Mouse (Mus musculus) intestine, embryonic 16.5 days (tissue): Measurements from ENCODE around the gene Rhbdd2. TPM values are rescaled to one million over a fixed set of nuclear protein-coding genes. Genes with fewer than 3 reads are reported as not detected.

ENCODE experiments used
- ATAC-seq: fragments of 200-750 bp; cut with Nextera tagmentation; 2 replicates; pipeline ENCODE4 v1.8.0; 2017; ENCODE audit warnings: moderate TSS enrichment, moderate library complexity
- H3K27ac ChIP-seq: fragments of 300-500 bp; sonication (generic); 2 replicates; pipeline ENCODE4 v1.5.1; 2014; ENCODE audit warnings: mild to moderate bottlenecking, low read length
- H3K27me3 ChIP-seq: fragments of 300-500 bp; sonication (generic); replicated peaks from 2 replicates; pipeline ENCODE4 v1.6.1; 2014; ENCODE audit warnings: low read length, control low read depth, mixed read lengths; ENCODE audit not compliant: control insufficient read depth, insufficient read depth
- H3K36me3 ChIP-seq: fragments of 300-500 bp; sonication (generic); 2 replicates; pipeline ENCODE4 v1.6.1; 2014; ENCODE audit warnings: low read length, control low read depth; ENCODE audit not compliant: control insufficient read depth, insufficient read depth
- H3K4me1 ChIP-seq: fragments of 300-500 bp; sonication (generic); 2 replicates; pipeline ENCODE4 v1.6.1; 2014; ENCODE audit warnings: low read length, control low read depth, mixed read lengths; ENCODE audit not compliant: control insufficient read depth, insufficient read depth
- H3K4me2 ChIP-seq: fragments of 300-500 bp; sonication (generic); 2 replicates; pipeline ENCODE4 v1.6.1; 2014; ENCODE audit warnings: low read depth, low read length, control low read depth
- H3K4me3 ChIP-seq: fragments of 300-500 bp; sonication (generic); 2 replicates; pipeline ENCODE4 v1.5.1; 2014; ENCODE audit warnings: mild to moderate bottlenecking, low read length
- H3K9ac ChIP-seq: fragments of 300-500 bp; sonication (generic); 2 replicates; pipeline ENCODE4 v1.6.1; 2014; ENCODE audit warnings: low read depth, low read length
- H3K9me3 ChIP-seq: fragments of 300-500 bp; sonication (generic); 2 replicates; pipeline ENCODE4 v1.6.1; 2016; ENCODE audit warnings: low read length, control low read depth; ENCODE audit not compliant: control insufficient read depth
- WGBS: fragments of 180-500 bp; shearing (Covaris S2); extraction: QIAGEN DNeasy Blood & Tissue Kit; methylation state at CpG from one replicate; pipeline ENCODE4 v1.1.7; 2014; 5-methylcytosine and 5-hydroxymethylcytosine counted together
- polyA plus RNA-seq: library from polyadenylated mRNA; unstranded; fragments of >200 nt; fragmentation: Nextera tagmentation; extraction: Ambion mirVana; gene quantifications from 2 replicates; pipeline ENCODE4 v1.2.1, GENCODE M21; 2015

The Rhbdd2 gene
- polyA plus RNA-seq, 1 experiment from 2014 or later: 32.1 TPM

- H3K4me3 ChIP-seq: no peak overlapping the region
- 75% methylated on average over 5 of the region's 5 CpGs for WGBS
- no peaks in the 10 kb centered on the region for H3K36me3 ChIP-seq
- ATAC-seq: no peak
- no peak overlapping the region for H3K27ac ChIP-seq
- no peaks in the 10 kb centered on the region for H3K4me1 ChIP-seq
- no peak overlapping the region for H3K4me2 ChIP-seq
- 0 out of 2 replicates have a peak, but pooled peaks cover 2% of the 10 kb centered on the region for H3K27me3 ChIP-seq
- no peak overlapping the region for H3K9ac ChIP-seq
- no peaks in the 10 kb centered on the region for H3K9me3 ChIP-seq
These were observed 23.6 kb downstream of the Rhbdd2 start for GRCm38 (mm10) chr5:135656046-135656445.

GRCm38 (mm10) chr5:135657128-135657527, 24.7 kb downstream of the Rhbdd2 start:
- Histone ChIP-seq H3K4me3 (no peak overlapping the region), H3K27ac (no peak overlapping the region), H3K4me2 (no peak overlapping the region), H3K36me3 (no peaks in the 10 kb centered on the region), H3K9me3 (no peaks in the 10 kb centered on the region), H3K27me3 (0 out of 2 replicates have a peak, but pooled peaks cover 2% of the 10 kb centered on the region), H3K4me1 (no peaks in the 10 kb centered on the region), H3K9ac (no peak overlapping the region)
- WGBS: 83% methylated on average over 5 of the region's 5 CpGs
- no peak for ATAC-seq

- Histone ChIP-seq H3K4me2 (no peak overlapping the region), H3K9me3 (no peaks in the 10 kb centered on the region), H3K4me3 (no peak overlapping the region), H3K4me1 (no peaks in the 10 kb centered on the region), H3K36me3 (no peaks in the 10 kb centered on the region), H3K27me3 (0 out of 2 replicates have a peak, but pooled peaks cover 2% of the 10 kb centered on the region), H3K9ac (no peak overlapping the region), H3K27ac (no peak overlapping the region)
- no peak for ATAC-seq
- WGBS: 53% methylated on average over 17 of the region's 17 CpGs
These were observed 25.4 kb downstream of the Rhbdd2 start for GRCm38 (mm10) chr5:135657703-135658373.

GRCm38 (mm10) chr5:135659956-135660355, 27.5 kb downstream of the Rhbdd2 start:
- Histone ChIP-seq H3K27ac (no peak overlapping the region), H3K4me1 (no peaks in the 10 kb centered on the region), H3K27me3 (0 out of 2 replicates have a peak, but pooled peaks cover 2% of the 10 kb centered on the region), H3K4me3 (no peak overlapping the region), H3K36me3 (no peaks in the 10 kb centered on the region), H3K4me2 (no peak overlapping the region), H3K9ac (no peak overlapping the region), H3K9me3 (no peaks in the 10 kb centered on the region)
- no peak for ATAC-seq
- WGBS: 51% methylated on average over 4 of the region's 4 CpGs

GRCm38 (mm10) chr5:135660535-135660934, 28.1 kb downstream of the Rhbdd2 start:
- Histone ChIP-seq H3K9ac (no peak overlapping the region), H3K4me2 (no peak overlapping the region), H3K4me3 (no peak overlapping the region), H3K36me3 (no peaks in the 10 kb centered on the region), H3K27me3 (0 out of 2 replicates have a peak, but pooled peaks cover 2% of the 10 kb centered on the region), H3K9me3 (no peaks in the 10 kb centered on the region), H3K27ac (no peak overlapping the region), H3K4me1 (no peaks in the 10 kb centered on the region)
- ATAC-seq: no peak
- 86% methylated on average over 7 of the region's 7 CpGs for WGBS

- Histone ChIP-seq H3K36me3 (no peaks in the 10 kb centered on the region), H3K9me3 (no peaks in the 10 kb centered on the region), H3K4me3 (no peak overlapping the region), H3K4me2 (no peak overlapping the region), H3K4me1 (peaks cover 12% of the 10 kb centered on the region; the same call in 1 of the 2 replicates), H3K27ac (no peak overlapping the region), H3K27me3 (no peaks in the 10 kb centered on the region), H3K9ac (no peak overlapping the region)
- no peak for ATAC-seq
- 84% methylated on average over 5 of the region's 5 CpGs for WGBS
These were observed 34.5 kb downstream of the Rhbdd2 start for GRCm38 (mm10) chr5:135666890-135667289.

- no peaks in the 10 kb centered on the region for H3K9me3 ChIP-seq
- no peaks in the 10 kb centered on the region for H3K36me3 ChIP-seq
- H3K27ac ChIP-seq: no peak overlapping the region
- H3K4me1 ChIP-seq: peaks cover 21% of the 10 kb centered on the region
- H3K9ac ChIP-seq: no peak overlapping the region
- 82% methylated on average over 7 of the region's 7 CpGs for WGBS
- no peaks in the 10 kb centered on the region for H3K27me3 ChIP-seq
- no peak for ATAC-seq
- H3K4me3 ChIP-seq: no peak overlapping the region
- no peak overlapping the region for H3K4me2 ChIP-seq
These were observed 35.7 kb downstream of the Rhbdd2 start for GRCm38 (mm10) chr5:135668071-135668470.

GRCm38 (mm10) chr5:135669741-135670275, 37.4 kb downstream of the Rhbdd2 start, which contains the start of gene Por:
Por (plus strand) TSS chr5:135670033.
- H3K4me3 ChIP-seq: no peak within 1 kb of the TSS
- WGBS: 20% methylated on average over 9 of the region's 9 CpGs
- no peak within 1 kb of the TSS for H3K27ac ChIP-seq

GRCm38 (mm10) chr5:135670881-135671280, 38.5 kb downstream of the Rhbdd2 start:
- Histone ChIP-seq H3K4me3 (no peak overlapping the region), H3K9me3 (no peaks in the 10 kb centered on the region), H3K27ac (no peak overlapping the region), H3K36me3 (no peaks in the 10 kb centered on the region), H3K9ac (no peak overlapping the region), H3K4me1 (peaks cover 29% of the 10 kb centered on the region), H3K4me2 (no peak overlapping the region), H3K27me3 (no peaks in the 10 kb centered on the region)
- WGBS: 61% methylated on average over 2 of the region's 2 CpGs
- ATAC-seq: no peak

More at GRCm38 (mm10) chr5:135669741-135670275, 37.4 kb downstream of the Rhbdd2 start, which contains the start of gene Por:
- H3K36me3 ChIP-seq: no peaks in the 10 kb centered on the region
- no peaks in the 10 kb centered on the region for H3K27me3 ChIP-seq
- peak; percentile 75 for ATAC-seq
- peaks cover 26% of the 10 kb centered on the region for H3K4me1 ChIP-seq
- peak within 1 kb of the TSS; percentile 21; the same call in 1 of the 2 replicates for H3K9ac ChIP-seq
- H3K4me2 ChIP-seq: no peak within 1 kb of the TSS
- H3K9me3 ChIP-seq: no peaks in the 10 kb centered on the region
